Mouse (Mus musculus): ENCODE data around the gene Prim2.

Prim2 gene

GRCm38 (mm10) chr1:33536272-33537004, 133.2 kb downstream of the Prim2 start:
- DNase-seq, result peak; percentile 13 to 20

GRCm38 (mm10) chr1:33535140-33535686, 134.4 kb downstream of the Prim2 start:
- DNase-seq, result no peak

GRCm38 (mm10) chr1:33531860-33532259, 137.7 kb downstream of the Prim2 start:
- no peak for DNase-seq

- DNase-seq, result no peak
Measured at GRCm38 (mm10) chr1:33531097-33531856, 138.3 kb downstream of the Prim2 start.

GRCm38 (mm10) chr1:33530491-33530890, 139.1 kb downstream of the Prim2 start:
- no peak for DNase-seq

- DNase-seq, result no peak
Measured at GRCm38 (mm10) chr1:33529543-33530232, 139.9 kb downstream of the Prim2 start.

- DNase-seq, result no peak
Measured at GRCm38 (mm10) chr1:33527352-33527863, 142.2 kb downstream of the Prim2 start.

GRCm38 (mm10) chr1:33523223-33523622, 146.4 kb downstream of the Prim2 start:
- DNase-seq, result no peak

GRCm38 (mm10) chr1:33515124-33515523, 154.5 kb downstream of the Prim2 start:
- DNase-seq, result no peak

- DNase-seq, result no peak
Measured at GRCm38 (mm10) chr1:33511310-33511709, 158.3 kb downstream of the Prim2 start.

- DNase-seq, result no peak
Measured at GRCm38 (mm10) chr1:33504371-33504770, 165.2 kb downstream of the Prim2 start.

- DNase-seq, result no peak
Measured at GRCm38 (mm10) chr1:33502890-33503289, 166.7 kb downstream of the Prim2 start.

GRCm38 (mm10) chr1:33502298-33502697, 167.3 kb downstream of the Prim2 start:
- no peak for DNase-seq

- DNase-seq, result peak; percentile 63 to 70
Measured at GRCm38 (mm10) chr1:33500111-33500510, 169.5 kb downstream of the Prim2 start.

GRCm38 (mm10) chr1:33499603-33500002, 170.0 kb downstream of the Prim2 start:
- peak; percentile 28 to 51 for DNase-seq

- no peak for DNase-seq
Measured at GRCm38 (mm10) chr1:33496128-33496527, 173.5 kb downstream of the Prim2 start.

GRCm38 (mm10) chr1:33495586-33495985, 174.0 kb downstream of the Prim2 start:
- no peak for DNase-seq

- DNase-seq, result no peak
Measured at GRCm38 (mm10) chr1:33495203-33495553, 174.4 kb downstream of the Prim2 start.

- no peak for DNase-seq
Measured at GRCm38 (mm10) chr1:33494524-33495202, 174.9 kb downstream of the Prim2 start.

GRCm38 (mm10) chr1:33490220-33490619, 179.4 kb downstream of the Prim2 start:
- no peak for DNase-seq

GRCm38 (mm10) chr1:33488372-33488771, 181.2 kb downstream of the Prim2 start:
- no peak for DNase-seq

GRCm38 (mm10) chr1:33483746-33484145, 185.8 kb downstream of the Prim2 start:
- DNase-seq, result no peak

GRCm38 (mm10) chr1:33480382-33480781, 189.2 kb downstream of the Prim2 start:
- no peak for DNase-seq

Data from cerebellum, postnatal 10 days (tissue).